Mouse (Mus musculus) MEL (cell line): ENCODE results near the gene Dxo. TPM values are rescaled to one million over a fixed set of nuclear protein-coding genes. Genes with fewer than 3 reads are reported as not detected.

Source experiments
- DNase-seq: peaks from one replicate; pipeline ENCODE4 v3.0.0; 2011; ENCODE audit warnings: low read depth, low spot score
- H3K27ac ChIP-seq: 2 replicates; pipeline ENCODE4 v1.5.1; 2012; ENCODE audit warnings: low read depth, mild to moderate bottlenecking, control low read depth, low read length, moderate library complexity; ENCODE audit not compliant: control insufficient read depth
- H3K27me3 ChIP-seq, 2 experiments: fragments of 150-350 bp in 1 of 2; sonication (generic) in 1 of 2; 2 replicates each; pipeline ENCODE4 v1.6.1; 2012; ENCODE audit warnings: low read length in 2 of 2, mild to moderate bottlenecking in 2 of 2, improper control_type of control experiment in 1 of 2, moderate library complexity in 1 of 2; ENCODE audit not compliant: insufficient read depth in 2 of 2, control insufficient read depth in 1 of 2
- H3K36me3 ChIP-seq, 2 experiments: 2 replicates each; pipeline ENCODE4 v1.6.1; 2012 to 2014; ENCODE audit warnings: low read length in 2 of 2, improper control_type of control experiment in 1 of 2, inconsistent platforms in 1 of 2, mild to moderate bottlenecking in 1 of 2; ENCODE audit not compliant: insufficient read depth in 2 of 2, control insufficient read depth in 1 of 2
- H3K4me1 ChIP-seq, 2 experiments: fragments of 150-350 bp in 1 of 2; sonication (generic) in 1 of 2; 2 replicates each; pipeline ENCODE4 v1.6.1; 2012; ENCODE audit warnings: low read length in 2 of 2, improper control_type of control experiment in 1 of 2, mild to moderate bottlenecking in 1 of 2; ENCODE audit not compliant: insufficient read depth in 2 of 2, control insufficient read depth in 1 of 2
- H3K4me3 ChIP-seq, 2 experiments: fragments of 150-350 bp in 1 of 2; sonication (generic) in 1 of 2; 2 replicates each; pipeline ENCODE4 v1.5.1; 2012; ENCODE audit warnings: low read depth in 2 of 2, low read length in 2 of 2, mild to moderate bottlenecking in 2 of 2, moderate library complexity in 2 of 2, control low read depth in 1 of 2, improper control_type of control experiment in 1 of 2; ENCODE audit not compliant: control insufficient read depth in 1 of 2, insufficient read depth in 1 of 2
- H3K79me2 ChIP-seq: 2 replicates; pipeline ENCODE4 v1.6.1; 2012; ENCODE audit warnings: mild to moderate bottlenecking, low read length, moderate library complexity; ENCODE audit not compliant: control insufficient read depth, poor library complexity, insufficient read depth
- H3K9ac ChIP-seq: 2 replicates; pipeline ENCODE4 v1.6.1; 2012; ENCODE audit warnings: low read depth, mild to moderate bottlenecking, control low read depth, low read length, moderate library complexity; ENCODE audit not compliant: control insufficient read depth, poor library complexity, severe bottlenecking
- H3K9me3 ChIP-seq: fragments of 150-350 bp; sonication (generic); replicated peaks from 2 replicates; pipeline ENCODE4 v1.6.1; 2012; ENCODE audit warnings: mild to moderate bottlenecking, low read length, improper control_type of control experiment, moderate library complexity; ENCODE audit not compliant: insufficient read depth
- CHD1 ChIP-seq: IDR thresholded peaks from 2 replicates; pipeline ENCODE4 v1.6.1; 2012; ENCODE audit warnings: low read depth, mild to moderate bottlenecking, inconsistent platforms, low read length, improper control_type of control experiment
- CTCF ChIP-seq, 3 experiments: IDR thresholded peaks in 2 of 3; conservative IDR thresholded peaks in 1 of 3; 2 replicates each; pipeline ENCODE4 v1.5.1; 2011 to 2012; ENCODE audit warnings: low read length in 3 of 3, low read depth in 2 of 3, mild to moderate bottlenecking in 2 of 3, improper control_type of control experiment in 1 of 3, inconsistent platforms in 1 of 3, mixed read lengths in 1 of 3, moderate library complexity in 1 of 3; ENCODE audit not compliant: control insufficient read depth in 1 of 3, insufficient read depth in 1 of 3, poor library complexity in 1 of 3, severe bottlenecking in 1 of 3
- ELF1 ChIP-seq: IDR thresholded peaks from 2 replicates; pipeline ENCODE4 v1.6.1; 2014; ENCODE audit warnings: low read depth, mild to moderate bottlenecking, inconsistent platforms, low read length, improper control_type of control experiment, moderate library complexity
- GATA1 ChIP-seq: IDR thresholded peaks from 2 replicates; pipeline ENCODE4 v1.6.1; 2011; ENCODE audit warnings: low read depth, low read length, improper control_type of control experiment
- MAX ChIP-seq: IDR thresholded peaks from 2 replicates; pipeline ENCODE4 v1.6.1; 2011; ENCODE audit warnings: low read length, improper control_type of control experiment
- MAZ ChIP-seq: IDR thresholded peaks from 2 replicates; pipeline ENCODE4 v1.6.1; 2012; ENCODE audit warnings: low read depth, mild to moderate bottlenecking, inconsistent platforms, low read length, improper control_type of control experiment
- NELFE ChIP-seq: IDR thresholded peaks from 2 replicates; pipeline ENCODE4 v1.6.1; 2011; ENCODE audit warnings: low read depth, low read length, improper control_type of control experiment
- NRF1 ChIP-seq: IDR thresholded peaks from 2 replicates; pipeline ENCODE4 v1.6.1; 2014; ENCODE audit warnings: low read depth, mild to moderate bottlenecking, inconsistent platforms, low read length, improper control_type of control experiment, moderate library complexity; ENCODE audit not compliant: poor library complexity, insufficient read depth, severe bottlenecking
- POLR2AphosphoS2 ChIP-seq: IDR thresholded peaks from 2 replicates; pipeline ENCODE4 v1.6.1; 2011; ENCODE audit warnings: low read length, improper control_type of control experiment
- TCF12 ChIP-seq: IDR thresholded peaks from 2 replicates; pipeline ENCODE4 v1.6.1; 2014; ENCODE audit warnings: low read depth, mild to moderate bottlenecking, inconsistent platforms, low read length, improper control_type of control experiment, moderate library complexity
- polyA plus RNA-seq, 2 experiments: library from polyadenylated mRNA; stranded (reverse) in 1 of 2; unstranded in 1 of 2; fragments of >175 nt in 1 of 2; fragments of >200 nt in 1 of 2; gene quantifications; 2 replicates each; pipeline versions ENCODE4 v1.2.1 to v1.2.4; 2012; ENCODE audit warnings: low replicate concordance in 2 of 2, low read depth in 1 of 2; ENCODE audit not compliant: insufficient read length in 2 of 2, insufficient read depth in 1 of 2, missing spikeins in 1 of 2
- total RNA-seq: library from RNA; depleted of rRNA; stranded (reverse); fragments of 300-350 nt; gene quantifications from 2 replicates; pipeline ENCODE4 v1.2.3, GENCODE M21; 2012; rRNA removed

Dxo gene
- total and polyA plus RNA-seq, 3 experiments: 18.0 to 39.7 TPM; not detected in 1

DNA sequence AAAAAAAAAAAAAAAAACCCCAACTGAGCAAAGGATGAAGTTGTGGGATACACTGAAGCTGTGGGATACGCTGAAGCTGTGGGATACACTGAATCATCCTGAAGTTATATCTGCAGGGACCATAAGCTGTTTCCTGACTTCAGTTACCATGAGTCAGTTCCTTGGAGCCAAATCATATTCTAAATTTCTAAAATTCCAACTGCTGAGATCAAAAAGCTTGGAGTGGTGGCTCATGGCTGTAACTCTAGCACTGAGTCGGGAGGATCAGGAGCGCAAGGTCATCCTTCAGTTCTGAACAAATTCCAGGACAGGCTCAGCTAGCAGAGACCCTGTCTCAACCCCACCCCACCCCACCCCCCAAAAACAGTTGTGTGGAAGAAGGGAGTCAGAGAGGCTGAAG lies 48.8 kb downstream of the Dxo start:
- DNase-seq: no peak
- H3K36me3 ChIP-seq: no peaks in the 10 kb centered on the region
- H3K27ac ChIP-seq: no peak overlapping the region
- H3K4me1 ChIP-seq: no peaks in the 10 kb centered on the region
- no peak overlapping the region for H3K4me3 ChIP-seq
- H3K79me2 ChIP-seq: no peaks in the 10 kb centered on the region
- TF ChIP-seq TCF12: no peak
- TF ChIP-seq ELF1: no peak
- TF ChIP-seq CTCF (IDR thresholded peaks at IDR 0.05 in 2 of 3, conservative IDR thresholded peaks at IDR 0.05 in 1 of 3; ENCODE audit: control insufficient read depth in 1 of 3, insufficient read depth in 1 of 3, low read depth in 2 of 3, low read length in 3 of 3, poor library complexity in 1 of 3, severe bottlenecking in 1 of 3): no peak
- no peak for TF ChIP-seq NELFE
- TF ChIP-seq MAZ: no peak
- TF ChIP-seq POLR2AphosphoS2: no peak
- no peak for TF ChIP-seq GATA1
- H3K27me3 ChIP-seq: no peaks in the 10 kb centered on the region
- no peaks in the 10 kb centered on the region for H3K9me3 ChIP-seq
- H3K9ac ChIP-seq: no peak overlapping the region

DNA sequence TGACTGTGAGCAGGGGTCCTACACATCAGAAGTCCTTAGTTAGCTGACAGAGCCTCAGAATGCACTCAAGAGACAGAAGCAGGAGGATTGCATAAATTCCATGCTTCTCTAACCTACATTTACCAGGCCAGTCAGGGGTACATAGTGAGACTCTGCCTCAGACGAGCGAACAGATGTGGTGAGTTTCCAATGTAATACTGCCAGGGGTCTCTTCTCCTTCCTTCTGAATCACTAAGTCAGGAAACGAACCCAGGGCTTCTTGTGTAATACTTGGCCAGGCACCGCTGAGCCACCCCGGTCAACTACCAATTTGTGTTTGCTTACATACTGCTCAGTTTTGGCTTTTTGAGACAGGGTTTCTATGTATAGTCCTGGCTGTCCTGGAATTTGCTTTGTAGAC lies 51.1 kb downstream of the Dxo start:
- no peaks in the 10 kb centered on the region for H3K9me3 ChIP-seq
- DNase-seq: no peak
- H3K27ac ChIP-seq: no peak overlapping the region
- H3K4me3 ChIP-seq: no peak overlapping the region
- TF ChIP-seq MAX (no peak), CHD1 (no peak), NRF1 (no peak)
- H3K27me3 ChIP-seq: no peaks in the 10 kb centered on the region
- H3K9ac ChIP-seq: no peak overlapping the region
- no peaks in the 10 kb centered on the region for H3K36me3 ChIP-seq
- H3K4me1 ChIP-seq: no peaks in the 10 kb centered on the region
- H3K79me2 ChIP-seq: no peaks in the 10 kb centered on the region

Other genes starting within 250 kb of the Dxo start
Only the 30 nearest of the 39 such genes appear.
- 0.56 and 0.89 TPM in 2 replicates for gene Egfl8, start 221.0 kb upstream of the Dxo start, total RNA-seq
- 1 to 10 TPM in 1 of 2 experiments, not detected in 1; 1.6 TPM for gene Egfl8, start 221.0 kb upstream of the Dxo start, polyA plus RNA-seq
- gene Ppt2, start 208.5 kb upstream of the Dxo start, total RNA-seq: 20.2 and 29.2 TPM in 2 replicates
- gene Ppt2, start 208.5 kb upstream of the Dxo start, polyA plus RNA-seq: 100 to 1,000 TPM in 1 of 2 experiments, 10 to 100 TPM in 1; 67.1 to 147 TPM
- gene Prrt1, start 207.5 kb upstream of the Dxo start, total RNA-seq: not detected in 2 replicates
- gene Prrt1, start 207.5 kb upstream of the Dxo start, polyA plus RNA-seq: 1 to 10 TPM in 1 of 2 experiments, not detected in 1; 1.0 TPM
- 4.4 and 7.0 TPM in 2 replicates for gene Fkbpl, start 192.3 kb upstream of the Dxo start, total RNA-seq
- gene Fkbpl, start 192.3 kb upstream of the Dxo start, polyA plus RNA-seq: 1 to 10 TPM in 1 of 2 experiments, not detected in 1; 6.4 TPM
- gene Atf6b, start 189.9 kb upstream of the Dxo start, total RNA-seq: 39.6 and 45.3 TPM in 2 replicates
- 100 to 1,000 TPM in 1 of 2 experiments, not detected in 1; 101 TPM for gene Atf6b, start 189.9 kb upstream of the Dxo start, polyA plus RNA-seq
- gene Tnxb, start 166.5 kb upstream of the Dxo start, total RNA-seq: 0.16 and 0.27 TPM in 2 replicates
- under 1 TPM in 1 of 2 experiments, not detected in 1; 0.28 TPM for gene Tnxb, start 166.5 kb upstream of the Dxo start, polyA plus RNA-seq
- gene C4b, start 93.1 kb upstream of the Dxo start, total RNA-seq: 0.08 TPM in 1 of 2 replicates, not detected in the other
- gene C4b, start 93.1 kb upstream of the Dxo start, polyA plus RNA-seq: under 1 TPM in 1 of 2 experiments, not detected in 1; 0.24 TPM
- not detected in 2 replicates for gene Cyp21a1, start 32.5 kb upstream of the Dxo start, total RNA-seq
- gene Cyp21a1, start 32.5 kb upstream of the Dxo start, polyA plus RNA-seq: not detected
- 33.6 and 43.3 TPM in 2 replicates for gene Stk19, start 74 bp upstream of the Dxo start, total RNA-seq
- gene Stk19, start 74 bp upstream of the Dxo start, polyA plus RNA-seq: 10 to 100 TPM in 1 of 2 experiments, not detected in 1; 56.5 TPM
- gene Skiv2l, start 13.2 kb downstream of the Dxo start, total RNA-seq: 29.6 and 34.9 TPM in 2 replicates
- gene Skiv2l, start 13.2 kb downstream of the Dxo start, polyA plus RNA-seq: 10 to 100 TPM in 1 of 2 experiments, not detected in 1; 47.0 TPM
- gene Nelfe, start 13.4 kb downstream of the Dxo start, total RNA-seq: 58.8 and 67.6 TPM in 2 replicates
- 100 to 1,000 TPM in 1 of 2 experiments, not detected in 1; 192 TPM for gene Nelfe, start 13.4 kb downstream of the Dxo start, polyA plus RNA-seq
- 0.19 and 0.20 TPM in 2 replicates for gene Cfb, start 25.5 kb downstream of the Dxo start, total RNA-seq
- gene Cfb, start 25.5 kb downstream of the Dxo start, polyA plus RNA-seq: 1 to 10 TPM in 1 of 2 experiments, not detected in 1; 3.1 TPM
- 6.6 and 7.6 TPM in 2 replicates for gene Zbtb12, start 42.5 kb downstream of the Dxo start, total RNA-seq
- 10 to 100 TPM in 1 of 2 experiments, not detected in 1; 24.3 TPM for gene Zbtb12, start 42.5 kb downstream of the Dxo start, polyA plus RNA-seq
- gene Gm20547, start 45.0 kb downstream of the Dxo start, total RNA-seq: not detected in 2 replicates
- under 1 TPM in 1 of 2 experiments, not detected in 1; 0.03 TPM for gene Gm20547, start 45.0 kb downstream of the Dxo start, polyA plus RNA-seq
- 1.6 and 2.2 TPM in 2 replicates for gene C2, start 61.2 kb downstream of the Dxo start, total RNA-seq
- 1 to 10 TPM in 1 of 2 experiments, not detected in 1; 9.4 TPM for gene C2, start 61.2 kb downstream of the Dxo start, polyA plus RNA-seq
- gene Ehmt2, start 61.5 kb downstream of the Dxo start, total RNA-seq: 66.6 and 67.4 TPM in 2 replicates
- 100 to 1,000 TPM in 1 of 2 experiments, not detected in 1; 113 TPM for gene Ehmt2, start 61.5 kb downstream of the Dxo start, polyA plus RNA-seq
- gene Slc44a4, start 77.4 kb downstream of the Dxo start, total RNA-seq: 0.12 TPM in 1 of 2 replicates, not detected in the other
- gene Slc44a4, start 77.4 kb downstream of the Dxo start, polyA plus RNA-seq: under 1 TPM in 1 of 2 experiments, not detected in 1; 0.06 TPM
- gene Neu1, start 94.2 kb downstream of the Dxo start, total RNA-seq: 6.5 and 7.0 TPM in 2 replicates
- gene Neu1, start 94.2 kb downstream of the Dxo start, polyA plus RNA-seq: 1 to 10 TPM in 1 of 2 experiments, not detected in 1; 7.9 TPM
- gene Hspa1b, start 122.2 kb downstream of the Dxo start, total RNA-seq: 0.04 TPM in 1 of 2 replicates, not detected in the other
- not detected for gene Hspa1b, start 122.2 kb downstream of the Dxo start, polyA plus RNA-seq
- not detected in 2 replicates for gene Gm20481, start 132.9 kb downstream of the Dxo start, total RNA-seq
- gene Gm20481, start 132.9 kb downstream of the Dxo start, polyA plus RNA-seq: not detected
- gene Hspa1a, start 135.1 kb downstream of the Dxo start, total RNA-seq: 0.07 TPM in 1 of 2 replicates, not detected in the other
- gene Hspa1a, start 135.1 kb downstream of the Dxo start, polyA plus RNA-seq: not detected
- gene Hspa1l, start 135.7 kb downstream of the Dxo start, total RNA-seq: 0.07 and 0.15 TPM in 2 replicates
- 1 to 10 TPM in 1 of 2 experiments, not detected in 1; 1.6 TPM for gene Hspa1l, start 135.7 kb downstream of the Dxo start, polyA plus RNA-seq
- gene Lsm2, start 144.8 kb downstream of the Dxo start, total RNA-seq: 50.6 and 57.9 TPM in 2 replicates
- 100 to 1,000 TPM in 1 of 2 experiments, not detected in 1; 180 TPM for gene Lsm2, start 144.8 kb downstream of the Dxo start, polyA plus RNA-seq
- 149 and 158 TPM in 2 replicates for gene Vars, start 164.0 kb downstream of the Dxo start, total RNA-seq
- gene Vars, start 164.0 kb downstream of the Dxo start, polyA plus RNA-seq: 100 to 1,000 TPM in 1 of 2 experiments, not detected in 1; 251 TPM
- gene Vwa7, start 179.6 kb downstream of the Dxo start, total RNA-seq: 9.7 and 10.4 TPM in 2 replicates
- gene Vwa7, start 179.6 kb downstream of the Dxo start, polyA plus RNA-seq: 1 to 10 TPM in 1 of 2 experiments, not detected in 1; 9.8 TPM
- gene Sapcd1, start 191.0 kb downstream of the Dxo start, total RNA-seq: 161 and 164 TPM in 2 replicates
- gene Sapcd1, start 191.0 kb downstream of the Dxo start, polyA plus RNA-seq: 100 to 1,000 TPM in 1 of 2 experiments, not detected in 1; 124 TPM
- 17.9 and 26.3 TPM in 2 replicates for gene Msh5, start 209.7 kb downstream of the Dxo start, total RNA-seq
- gene Msh5, start 209.7 kb downstream of the Dxo start, polyA plus RNA-seq: 10 to 100 TPM in 1 of 2 experiments, not detected in 1; 29.0 TPM
- gene Clic1, start 212.9 kb downstream of the Dxo start, total RNA-seq: 285 and 333 TPM in 2 replicates
- 100 to 1,000 TPM; 309 to 335 TPM for gene Clic1, start 212.9 kb downstream of the Dxo start, polyA plus RNA-seq
- gene Ddah2, start 222.0 kb downstream of the Dxo start, total RNA-seq: 9.9 and 11.1 TPM in 2 replicates
- gene Ddah2, start 222.0 kb downstream of the Dxo start, polyA plus RNA-seq: 1 to 10 TPM in 1 of 2 experiments, not detected in 1; 8.6 TPM
- not detected in 2 replicates for gene Ly6g6c, start 228.4 kb downstream of the Dxo start, total RNA-seq
- gene Ly6g6c, start 228.4 kb downstream of the Dxo start, polyA plus RNA-seq: under 1 TPM in 1 of 2 experiments, not detected in 1; 0.24 TPM